24 mouse cellular contexts compared by ENCODE assay signal in genomic region chr2:30371544-30371943, GRCm38 (mm10).
"Had no signal": no experiment of that assay in that cellular context is flagged by ENCODE, and none has a peak within 500 bp of the region (broad histone marks: within the 10 kb centered on the region; RNA-seq: fewer than 3 reads in every experiment).

No protein-coding gene starts in this region.

- H3K27ac ChIP-seq: heart, adult 2 months; heart, embryonic 13.5 days; heart, embryonic 15.5 days; hindbrain, embryonic 13.5 days; hindbrain, embryonic 15.5 days; intestine, embryonic 15.5 days; layer of hippocampus, adult 2 months; limb, embryonic 13.5 days; limb, embryonic 15.5 days had no signal

- ATAC-seq: inflammation-experienced regulatory T-cells, adult 6 months; intestine, embryonic 15.5 days; intestine, postnatal 0 days had no signal

- H3K9me3 ChIP-seq: heart, embryonic 13.5 days; heart, embryonic 15.5 days; hindbrain, embryonic 13.5 days; hindbrain, embryonic 15.5 days; intestine, embryonic 15.5 days; limb, embryonic 13.5 days; limb, embryonic 15.5 days had no signal

- H3K9ac ChIP-seq: heart, embryonic 13.5 days; heart, embryonic 15.5 days; hindbrain, embryonic 13.5 days; hindbrain, embryonic 15.5 days; intestine, embryonic 15.5 days; limb, embryonic 13.5 days; limb, embryonic 15.5 days had no signal

- H3K4me2 ChIP-seq: heart, embryonic 11.5 days; heart, embryonic 13.5 days; heart, embryonic 15.5 days; hindbrain, embryonic 13.5 days; hindbrain, embryonic 15.5 days; intestine, embryonic 15.5 days; limb, embryonic 13.5 days; limb, embryonic 15.5 days had no signal

- DNase-seq: gastrocnemius, postnatal 14 days; gastrocnemius, postnatal 36 days; heart, adult 11 months; heart, adult 2 months; heart, postnatal 14 days; heart, postnatal 36 days; kidney, adult 18-20 months; kidney, adult 8-10 months; kidney, postnatal 10 days; kidney, postnatal 25 days; kidney, postnatal 4 days; layer of hippocampus, postnatal 36 days; left cerebral cortex, postnatal 4 days had no signal

- H3K27me3 ChIP-seq: heart, embryonic 13.5 days; heart, embryonic 15.5 days; hindbrain, embryonic 13.5 days; hindbrain, embryonic 15.5 days; intestine, embryonic 15.5 days; limb, embryonic 13.5 days; limb, embryonic 15.5 days had no signal

- H3K4me1 ChIP-seq: hindbrain, embryonic 15.5 days; intestine, embryonic 15.5 days; limb, embryonic 13.5 days; limb, embryonic 15.5 days had no signal

- H3K4me3 ChIP-seq: heart, adult 2 months; heart, embryonic 13.5 days; heart, embryonic 15.5 days; hindbrain, embryonic 13.5 days; hindbrain, embryonic 15.5 days; intestine, embryonic 15.5 days; layer of hippocampus, adult 2 months; limb, embryonic 13.5 days; limb, embryonic 15.5 days had no signal
